Mouse (Mus musculus) midbrain, embryonic 13.5 days (tissue): ENCODE measurements around the gene Ppp1r15a. TPM values are rescaled to one million over a fixed set of nuclear protein-coding genes. Genes with fewer than 3 reads are reported as not detected.
A peak's percentile ranks its signal among the peaks of the same experiment; 100 is the strongest.
"Not testable (repeated sequence)": the region's sequence is repeated elsewhere in the genome, so short reads cannot be mapped to it uniquely, and the experiment has no call there.

Source experiments
- ATAC-seq: fragments of 200-750 bp; cut with Nextera tagmentation; 2 replicates; pipeline ENCODE4 v1.8.0; 2017; ENCODE audit warnings: mild to moderate bottlenecking, moderate TSS enrichment, moderate library complexity
- H3K27ac ChIP-seq: fragments of 300-500 bp; sonication (generic); 2 replicates; pipeline ENCODE4 v1.5.1; 2015; ENCODE audit warnings: inconsistent platforms, mild to moderate bottlenecking, moderate library complexity
- H3K27me3 ChIP-seq: fragments of 300-500 bp; sonication (generic); 2 replicates; pipeline ENCODE4 v1.6.1; 2015; ENCODE audit warnings: mild to moderate bottlenecking, inconsistent platforms
- H3K36me3 ChIP-seq: fragments of 300-500 bp; sonication (generic); 2 replicates; pipeline ENCODE4 v1.6.1; 2015; ENCODE audit warnings: mild to moderate bottlenecking, inconsistent platforms
- H3K4me1 ChIP-seq: fragments of 300-500 bp; sonication (generic); replicated peaks from 2 replicates; pipeline ENCODE4 v1.6.1; 2015; ENCODE audit warnings: inconsistent platforms
- H3K4me2 ChIP-seq: fragments of 300-500 bp; sonication (generic); replicated peaks from 2 replicates; pipeline ENCODE4 v1.6.1; 2015; ENCODE audit warnings: moderate library complexity, mild to moderate bottlenecking, inconsistent platforms
- H3K4me3 ChIP-seq: fragments of 300-500 bp; sonication (generic); replicated peaks from 2 replicates; pipeline ENCODE4 v1.5.1; 2015; ENCODE audit warnings: mild to moderate bottlenecking, inconsistent platforms
- H3K9ac ChIP-seq: fragments of 300-500 bp; sonication (generic); replicated peaks from 2 replicates; pipeline ENCODE4 v1.6.1; 2015; ENCODE audit warnings: mild to moderate bottlenecking, inconsistent platforms
- H3K9me3 ChIP-seq: fragments of 300-500 bp; sonication (generic); 2 replicates; pipeline ENCODE4 v1.6.1; 2016; ENCODE audit warnings: mild to moderate bottlenecking, inconsistent platforms
- WGBS: fragments of 180-500 bp; shearing (Covaris S2); methylation state at CpG from one replicate; pipeline ENCODE4 v1.1.7; 2015; 5-methylcytosine and 5-hydroxymethylcytosine counted together
- polyA plus RNA-seq: library from polyadenylated mRNA; unstranded; fragments of >200 nt; fragmentation: Nextera tagmentation; extraction: Ambion mirVana; gene quantifications from 2 replicates; pipeline ENCODE4 v1.2.1, GENCODE M21; 2015

Gene Ppp1r15a
- polyA plus RNA-seq, 1 experiment from 2014 or later: 11.7 TPM

GRCm38 (mm10) chr7:45523678-45524170, 2.3 kb downstream of the Ppp1r15a start:
- no peak overlapping the region for H3K4me2 ChIP-seq
- 0 out of 2 replicates have a peak overlapping the region, but pooled peaks have one; percentile 16 for H3K9ac ChIP-seq
- ATAC-seq: no peak

GRCm38 (mm10) chr7:45522957-45523676, 3.0 kb downstream of the Ppp1r15a start:
- H3K9ac ChIP-seq: 0 out of 2 replicates have a peak overlapping the region, but pooled peaks have one; percentile 24
- WGBS: 75% methylated on average over 18 of the region's 18 CpGs
- no peak overlapping the region for H3K27ac ChIP-seq
- H3K4me2 ChIP-seq: no peak overlapping the region
- H3K36me3 ChIP-seq: no peaks in the 10 kb centered on the region
- H3K27me3 ChIP-seq: 0 out of 2 replicates have a peak, but pooled peaks cover 3% of the 10 kb centered on the region
- ATAC-seq: no peak
- peaks cover 33% of the 10 kb centered on the region for H3K4me1 ChIP-seq
- H3K4me3 ChIP-seq: no peak overlapping the region
- no peaks in the 10 kb centered on the region for H3K9me3 ChIP-seq

More at GRCm38 (mm10) chr7:45523678-45524170, 2.3 kb downstream of the Ppp1r15a start:
- no peaks in the 10 kb centered on the region for H3K36me3 ChIP-seq
- H3K9me3 ChIP-seq: no peaks in the 10 kb centered on the region
- WGBS: 88% methylated on average over 13 of the region's 13 CpGs
- H3K4me1 ChIP-seq: peaks cover 33% of the 10 kb centered on the region
- H3K4me3 ChIP-seq: no peak overlapping the region
- H3K27ac ChIP-seq: no peak overlapping the region
- H3K27me3 ChIP-seq: 0 out of 2 replicates have a peak, but pooled peaks cover 3% of the 10 kb centered on the region

GRCm38 (mm10) chr7:45522194-45522752, 3.8 kb downstream of the Ppp1r15a start:
- 0 out of 2 replicates have a peak, but pooled peaks have one; percentile 10 for ATAC-seq

GRCm38 (mm10) chr7:45521728-45522184, 4.3 kb downstream of the Ppp1r15a start:
- Histone ChIP-seq H3K27ac (peak overlapping the region; percentile 86), H3K9ac (peak overlapping the region; percentile 66), H3K4me2 (peak overlapping the region; percentile 59), H3K27me3 (0 out of 2 replicates have a peak, but pooled peaks cover 3% of the 10 kb centered on the region), H3K9me3 (no peaks in the 10 kb centered on the region), H3K4me3 (peak overlapping the region; percentile 51), H3K4me1 (peaks cover 33% of the 10 kb centered on the region), H3K36me3 (no peaks in the 10 kb centered on the region)
- peak; percentile 76 for ATAC-seq
- under 1% methylated on average over 28 of the region's 28 CpGs for WGBS

More at GRCm38 (mm10) chr7:45522194-45522752, 3.8 kb downstream of the Ppp1r15a start:
- H3K27ac ChIP-seq: no peak overlapping the region
- 0 out of 2 replicates have a peak, but pooled peaks cover 3% of the 10 kb centered on the region for H3K27me3 ChIP-seq
- peak overlapping the region; percentile 66 for H3K9ac ChIP-seq
- no peaks in the 10 kb centered on the region for H3K9me3 ChIP-seq
- peak overlapping the region; percentile 59 for H3K4me2 ChIP-seq
- 57% methylated on average over 16 of the region's 16 CpGs for WGBS
- H3K4me3 ChIP-seq: peak overlapping the region; percentile 51
- H3K4me1 ChIP-seq: peaks cover 33% of the 10 kb centered on the region
- no peaks in the 10 kb centered on the region for H3K36me3 ChIP-seq

GRCm38 (mm10) chr7:45520605-45521004, 5.5 kb downstream of the Ppp1r15a start:
- ATAC-seq: no peak
- H3K9ac ChIP-seq: no peak overlapping the region
- no peaks in the 10 kb centered on the region for H3K36me3 ChIP-seq
- 93% methylated on average over 7 of the region's 7 CpGs for WGBS
- no peaks in the 10 kb centered on the region for H3K9me3 ChIP-seq
- 0 out of 2 replicates have a peak, but pooled peaks cover 3% of the 10 kb centered on the region for H3K27me3 ChIP-seq
- no peak overlapping the region for H3K27ac ChIP-seq
- no peak overlapping the region for H3K4me2 ChIP-seq
- H3K4me1 ChIP-seq: peaks cover 27% of the 10 kb centered on the region
- no peak overlapping the region for H3K4me3 ChIP-seq

GRCm38 (mm10) chr7:45519345-45520120, 6.5 kb downstream of the Ppp1r15a start:
- Histone ChIP-seq H3K36me3 (no peaks in the 10 kb centered on the region), H3K27ac (no peak overlapping the region), H3K4me2 (no peak overlapping the region), H3K4me3 (no peak overlapping the region), H3K9me3 (no peaks in the 10 kb centered on the region), H3K27me3 (no peaks in the 10 kb centered on the region), H3K4me1 (peaks cover 16% of the 10 kb centered on the region), H3K9ac (no peak overlapping the region)
- ATAC-seq: no peak
- WGBS: 84% methylated on average over 8 of the region's 8 CpGs

GRCm38 (mm10) chr7:45518618-45519017, 7.5 kb downstream of the Ppp1r15a start:
- no peak overlapping the region for H3K4me3 ChIP-seq
- H3K27me3 ChIP-seq: no peaks in the 10 kb centered on the region
- no peak overlapping the region for H3K4me2 ChIP-seq
- no peak overlapping the region for H3K9ac ChIP-seq
- no peak for ATAC-seq
- H3K9me3 ChIP-seq: no peaks in the 10 kb centered on the region
- no peak overlapping the region for H3K27ac ChIP-seq
- H3K36me3 ChIP-seq: no peaks in the 10 kb centered on the region
- H3K4me1 ChIP-seq: peaks cover 12% of the 10 kb centered on the region; the same call in 1 of the 2 replicates
- WGBS: 93% methylated on average over 16 of the region's 16 CpGs

GRCm38 (mm10) chr7:45516846-45517245, 9.2 kb downstream of the Ppp1r15a start:
- H3K9me3 ChIP-seq, ATAC-seq, H3K4me2 ChIP-seq, H3K36me3 ChIP-seq, H3K27me3 ChIP-seq, H3K4me1 ChIP-seq, H3K27ac ChIP-seq, H3K4me3 ChIP-seq, H3K9ac ChIP-seq: not testable (repeated sequence)
- WGBS: 71% methylated on average over 5 of the region's 5 CpGs

GRCm38 (mm10) chr7:45515436-45515835, 10.6 kb downstream of the Ppp1r15a start:
- no peaks in the 10 kb centered on the region for H3K4me1 ChIP-seq
- ATAC-seq: no peak
- no peaks in the 10 kb centered on the region for H3K9me3 ChIP-seq
- no peak overlapping the region for H3K27ac ChIP-seq
- H3K27me3 ChIP-seq: no peaks in the 10 kb centered on the region
- 26% methylated on average over 16 of the region's 16 CpGs for WGBS
- H3K36me3 ChIP-seq: no peaks in the 10 kb centered on the region
- no peak overlapping the region for H3K9ac ChIP-seq
- no peak overlapping the region for H3K4me2 ChIP-seq
- no peak overlapping the region for H3K4me3 ChIP-seq

GRCm38 (mm10) chr7:45514411-45514810, 11.7 kb downstream of the Ppp1r15a start:
- Histone ChIP-seq H3K4me3 (no peak overlapping the region), H3K27me3 (no peaks in the 10 kb centered on the region), H3K9ac (no peak overlapping the region), H3K27ac (no peak overlapping the region), H3K4me1 (peaks cover 4% of the 10 kb centered on the region), H3K4me2 (no peak overlapping the region), H3K9me3 (no peaks in the 10 kb centered on the region), H3K36me3 (no peaks in the 10 kb centered on the region)
- ATAC-seq: no peak
- WGBS: 84% methylated on average over 7 of the region's 7 CpGs

GRCm38 (mm10) chr7:45509912-45510787, 15.9 kb downstream of the Ppp1r15a start, which contains the start of gene Nucb1:
Gene Nucb1, minus strand, starts transcription at chr7:45510406.
- peaks cover 18% of the 10 kb centered on the region for H3K4me1 ChIP-seq
- peak within 1 kb of the TSS; percentile 76 for H3K9ac ChIP-seq
- H3K27me3 ChIP-seq: no peaks in the 10 kb centered on the region
- WGBS: under 1% methylated on average over 44 of the region's 44 CpGs
- ATAC-seq: peak; percentile 89
- peak within 1 kb of the TSS; percentile 54 for H3K4me3 ChIP-seq
- peak within 1 kb of the TSS; percentile 92 for H3K4me2 ChIP-seq
- H3K27ac ChIP-seq: peak within 1 kb of the TSS; percentile 41
- no peaks in the 10 kb centered on the region for H3K9me3 ChIP-seq
- H3K36me3 ChIP-seq: peaks cover 18% of the 10 kb centered on the region
